9 mouse cellular contexts compared by ENCODE assay signal in the genomic region with DNA sequence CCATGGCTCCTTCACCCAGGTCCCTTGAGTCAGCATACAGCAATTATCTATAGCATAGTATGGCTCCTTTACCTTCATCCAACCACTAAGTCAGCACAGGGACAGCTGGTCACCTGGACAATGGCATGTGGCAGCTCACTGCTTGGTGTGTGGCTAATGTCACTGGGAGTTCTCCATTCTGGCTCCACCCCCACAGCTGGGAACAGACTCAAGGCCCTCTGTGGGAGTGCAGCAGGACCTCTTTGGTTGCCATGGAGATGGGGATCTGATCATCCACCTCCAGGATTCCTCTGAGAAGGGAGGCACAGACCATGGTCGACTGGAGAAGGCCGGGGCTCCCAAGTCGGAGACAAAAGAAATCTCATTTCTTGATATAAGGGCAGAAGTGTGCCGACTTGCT.
A peak's percentile ranks its signal among the peaks of the same experiment; 100 is the strongest.
DNase-seq lines count a peak whose midpoint lies in the region; ATAC-seq and TF ChIP-seq lines count a peak whose summit lies in the region.
"Had no signal": no experiment of that assay in that cellular context is flagged by ENCODE, and none has a peak within 500 bp of the region (broad histone marks: within the 10 kb centered on the region; RNA-seq: fewer than 3 reads in every experiment).

No protein-coding gene starts in this region.

- no peak overlapping the region for H3K9ac ChIP-seq in kidney, embryonic 16.5 days (replicated peaks; ENCODE audit: low read length)
- no peak overlapping the region for H3K9ac ChIP-seq in hindbrain, embryonic 14.5 days
- H3K9ac ChIP-seq in neural tube, embryonic 13.5 days, result no peak overlapping the region
- no peak overlapping the region for H3K9ac ChIP-seq in intestine, embryonic 16.5 days (ENCODE audit: low read depth, low read length)
- H3K9ac ChIP-seq: embryonic facial prominence, embryonic 15.5 days had no signal

- H3K4me1 ChIP-seq in kidney, embryonic 16.5 days (ENCODE audit: insufficient read depth, low read length), result peaks cover 32% of the 10 kb centered on the region
- H3K4me1 ChIP-seq in hindbrain, embryonic 14.5 days (replicated peaks; ENCODE audit: control insufficient read depth, insufficient read depth, low read length), result peaks cover 14% of the 10 kb centered on the region
- peaks cover 29% of the 10 kb centered on the region for H3K4me1 ChIP-seq in neural tube, embryonic 13.5 days (replicated peaks)
- H3K4me1 ChIP-seq in intestine, embryonic 16.5 days (ENCODE audit: control insufficient read depth, insufficient read depth, low read length), result 0 out of 2 replicates have a peak, but pooled peaks cover 4% of the 10 kb centered on the region
- no peaks in the 10 kb centered on the region for H3K4me1 ChIP-seq in kidney, adult 2 months (ENCODE audit: control insufficient read depth, insufficient read depth, low read length)

- no peak for DNase-seq in kidney, postnatal 25 days
- peak; percentile 47 for DNase-seq in adrenal gland, postnatal 25 days
- no peak for DNase-seq in hindbrain, embryonic 14.5 days (ENCODE audit: low spot score)
- no peak for DNase-seq in gastrocnemius, adult 8-10 months (ENCODE audit: low spot score in 2 of 2)
- DNase-seq in kidney, adult 2 months, result no peak

- H3K4me2 ChIP-seq in kidney, embryonic 16.5 days (replicated peaks; ENCODE audit: low read depth, low read length), result no peak overlapping the region
- no peak overlapping the region for H3K4me2 ChIP-seq in hindbrain, embryonic 14.5 days (replicated peaks)
- H3K4me2 ChIP-seq in neural tube, embryonic 13.5 days, result no peak overlapping the region
- no peak overlapping the region for H3K4me2 ChIP-seq in intestine, embryonic 16.5 days (ENCODE audit: low read depth, low read length)
- H3K4me2 ChIP-seq: embryonic facial prominence, embryonic 15.5 days had no signal

- peak overlapping the region; percentile 63 for H3K27ac ChIP-seq in kidney, embryonic 16.5 days (ENCODE audit: low read length)
- 0 out of 2 replicates have a peak overlapping the region, but pooled peaks have one; percentile 39 for H3K27ac ChIP-seq in hindbrain, embryonic 14.5 days
- H3K27ac ChIP-seq in neural tube, embryonic 13.5 days (replicated peaks), result peak overlapping the region; percentile 64
- no peak overlapping the region for H3K27ac ChIP-seq in intestine, embryonic 16.5 days (ENCODE audit: low read length)
- no peak overlapping the region for H3K27ac ChIP-seq in kidney, adult 2 months (ENCODE audit: insufficient read depth, low read depth, low read length)
- H3K27ac ChIP-seq: embryonic facial prominence, embryonic 15.5 days had no signal

- TF ChIP-seq POLR2A in kidney, adult 2 months (IDR thresholded peaks at IDR 0.05; ENCODE audit: low read depth, low read length), result no peak

- 18% methylated on average over 4 of the region's 4 CpGs for WGBS in kidney, embryonic 16.5 days
- 6% methylated on average over 4 of the region's 4 CpGs for WGBS in hindbrain, embryonic 14.5 days
- WGBS in neural tube, embryonic 13.5 days, result 14% methylated on average over 4 of the region's 4 CpGs
- WGBS in intestine, embryonic 16.5 days, result 47% methylated on average over 4 of the region's 4 CpGs
- WGBS in kidney, adult 2 months, result 60% methylated on average over 4 of the region's 4 CpGs

- H3K4me3 ChIP-seq in kidney, embryonic 16.5 days (ENCODE audit: low read length), result no peak overlapping the region
- H3K4me3 ChIP-seq in hindbrain, embryonic 14.5 days (replicated peaks; ENCODE audit: low read length), result no peak overlapping the region
- H3K4me3 ChIP-seq in neural tube, embryonic 13.5 days, result no peak overlapping the region
- H3K4me3 ChIP-seq in intestine, embryonic 16.5 days (ENCODE audit: low read length), result no peak overlapping the region
- H3K4me3 ChIP-seq in kidney, adult 2 months (ENCODE audit: insufficient read depth, low read depth, low read length), result no peak overlapping the region
- H3K4me3 ChIP-seq: embryonic facial prominence, embryonic 15.5 days had no signal

- no peak for TF ChIP-seq CTCF in kidney, adult 2 months (conservative IDR thresholded peaks at IDR 0.05; ENCODE audit: insufficient read depth, insufficient read length, low read depth, low read length)

- H3K36me3 ChIP-seq in kidney, embryonic 16.5 days (ENCODE audit: insufficient read depth, low read length), result no peaks in the 10 kb centered on the region
- H3K36me3 ChIP-seq in hindbrain, embryonic 14.5 days (replicated peaks; ENCODE audit: control insufficient read depth, insufficient read depth), result no peaks in the 10 kb centered on the region
- no peaks in the 10 kb centered on the region for H3K36me3 ChIP-seq in neural tube, embryonic 13.5 days
- H3K36me3 ChIP-seq in intestine, embryonic 16.5 days (ENCODE audit: control insufficient read depth, insufficient read depth, low read length), result no peaks in the 10 kb centered on the region
- H3K36me3 ChIP-seq in kidney, adult 2 months (ENCODE audit: control insufficient read depth, insufficient read depth, low read length), result no peaks in the 10 kb centered on the region
- H3K36me3 ChIP-seq: embryonic facial prominence, embryonic 15.5 days had no signal

- no peaks in the 10 kb centered on the region for H3K27me3 ChIP-seq in kidney, embryonic 16.5 days (ENCODE audit: insufficient read depth, low read length)
- no peaks in the 10 kb centered on the region for H3K27me3 ChIP-seq in hindbrain, embryonic 14.5 days (ENCODE audit: control insufficient read depth, insufficient read depth, low read length)
- no peaks in the 10 kb centered on the region for H3K27me3 ChIP-seq in neural tube, embryonic 13.5 days
- H3K27me3 ChIP-seq in intestine, embryonic 16.5 days (replicated peaks; ENCODE audit: control insufficient read depth, insufficient read depth, low read length), result no peaks in the 10 kb centered on the region
- no peaks in the 10 kb centered on the region for H3K27me3 ChIP-seq in kidney, adult 2 months (replicated peaks; ENCODE audit: control insufficient read depth, insufficient read depth, low read length)
- H3K27me3 ChIP-seq: embryonic facial prominence, embryonic 15.5 days had no signal

- peak; percentile 80 for ATAC-seq in kidney, embryonic 16.5 days (ENCODE audit: low FRiP score, low TSS enrichment)
- peak; percentile 59; the same call in 1 of the 2 replicates for ATAC-seq in hindbrain, embryonic 14.5 days (ENCODE audit: low FRiP score)
- ATAC-seq in neural tube, embryonic 13.5 days (ENCODE audit: low read depth), result peak; percentile 28; the same call in 1 of the 2 replicates
- no peak for ATAC-seq in intestine, embryonic 16.5 days

- no peaks in the 10 kb centered on the region for H3K9me3 ChIP-seq in kidney, embryonic 16.5 days (ENCODE audit: low read length)
- no peaks in the 10 kb centered on the region for H3K9me3 ChIP-seq in hindbrain, embryonic 14.5 days (ENCODE audit: control insufficient read depth, low read length)
- H3K9me3 ChIP-seq in neural tube, embryonic 13.5 days, result no peaks in the 10 kb centered on the region
- H3K9me3 ChIP-seq in intestine, embryonic 16.5 days (ENCODE audit: control insufficient read depth, low read length), result no peaks in the 10 kb centered on the region
- H3K9me3 ChIP-seq: embryonic facial prominence, embryonic 15.5 days had no signal

Comparison
In these comparisons a context has a peak if more than half of its experiments do, and no peak if none do; other contexts are left out.
1. H3K27ac ChIP-seq: peak in kidney, embryonic 16.5 days (single experiment), hindbrain, embryonic 14.5 days (single experiment) and neural tube, embryonic 13.5 days (single experiment); none in intestine, embryonic 16.5 days (single experiment) and kidney, adult 2 months (single experiment).